Mouse (Mus musculus): Measurements from ENCODE around the gene Trpv6. TPM values are rescaled to one million over a fixed set of nuclear protein-coding genes. Genes with fewer than 3 reads are reported as not detected.

The Trpv6 gene
- polyA plus RNA-seq, 1 experiment = not detected

- no peak for TF ChIP-seq POLR2A (IDR thresholded peaks at IDR 0.05; ENCODE audit: borderline replicate concordance, low read depth, low read length)
- no peak for TF ChIP-seq CTCF (IDR thresholded peaks at IDR 0.05; ENCODE audit: low read depth, low read length)
- Histone ChIP-seq H3K27ac (ENCODE audit: insufficient read depth, low read depth, low read length) (no peak overlapping the region), H3K4me3 (ENCODE audit: insufficient read depth, low read length) (no peak overlapping the region), H3K4me1 (ENCODE audit: control insufficient read depth, insufficient read depth, low read length) (no peaks in the 10 kb centered on the region)
These were observed 5.4 kb downstream of the Trpv6 start for GRCm38 (mm10) chr6:41630791-41631190.

DNA sequence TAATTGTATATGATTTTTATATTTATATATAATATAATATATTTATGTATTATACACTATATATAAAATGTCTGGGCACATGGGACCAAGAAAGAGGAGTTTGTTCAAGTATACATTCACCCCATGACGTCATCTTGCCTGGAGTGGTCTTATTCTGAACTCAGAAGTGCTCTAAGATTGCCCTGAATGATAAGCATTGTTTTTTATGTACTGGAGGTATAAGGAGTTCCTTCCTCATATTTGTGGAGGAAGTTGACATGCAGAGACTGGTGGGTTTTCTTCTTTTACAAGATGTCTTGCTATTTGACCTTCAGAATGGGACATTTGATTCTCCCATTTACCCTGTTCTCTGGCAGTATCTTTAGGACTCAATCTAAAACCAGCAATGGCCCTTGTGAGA, 8.0 kb downstream of the Trpv6 start:
- no peak overlapping the region for H3K27ac ChIP-seq (ENCODE audit: insufficient read depth, low read depth, low read length)
- H3K4me1 ChIP-seq (ENCODE audit: control insufficient read depth, insufficient read depth, low read length) = no peaks in the 10 kb centered on the region
- H3K4me3 ChIP-seq (ENCODE audit: insufficient read depth, low read length) = no peak overlapping the region
- TF ChIP-seq CTCF (IDR thresholded peaks at IDR 0.05; ENCODE audit: low read depth, low read length) (no peak), POLR2A (IDR thresholded peaks at IDR 0.05; ENCODE audit: borderline replicate concordance, low read depth, low read length) (no peak)

GRCm38 (mm10) chr6:41622661-41623060, 13.5 kb downstream of the Trpv6 start:
- Histone ChIP-seq H3K4me3 (ENCODE audit: insufficient read depth, low read length) (no peak overlapping the region), H3K4me1 (ENCODE audit: control insufficient read depth, insufficient read depth, low read length) (no peaks in the 10 kb centered on the region), H3K27ac (ENCODE audit: insufficient read depth, low read depth, low read length) (no peak overlapping the region)
- TF ChIP-seq POLR2A (IDR thresholded peaks at IDR 0.05; ENCODE audit: borderline replicate concordance, low read depth, low read length) = no peak
- no peak for TF ChIP-seq CTCF (IDR thresholded peaks at IDR 0.05; ENCODE audit: low read depth, low read length)

- TF ChIP-seq CTCF (IDR thresholded peaks at IDR 0.05; ENCODE audit: low read depth, low read length) = no peak
- no peak for TF ChIP-seq POLR2A (IDR thresholded peaks at IDR 0.05; ENCODE audit: borderline replicate concordance, low read depth, low read length)
- no peak overlapping the region for H3K4me3 ChIP-seq (ENCODE audit: insufficient read depth, low read length)
- no peak overlapping the region for H3K27ac ChIP-seq (ENCODE audit: insufficient read depth, low read depth, low read length)
- no peaks in the 10 kb centered on the region for H3K4me1 ChIP-seq (ENCODE audit: control insufficient read depth, insufficient read depth, low read length)
These were observed 14.8 kb downstream of the Trpv6 start for GRCm38 (mm10) chr6:41621241-41621990.

GRCm38 (mm10) chr6:41620173-41620798, 15.9 kb downstream of the Trpv6 start:
- Histone ChIP-seq H3K27ac (ENCODE audit: insufficient read depth, low read depth, low read length) (no peak overlapping the region), H3K4me1 (ENCODE audit: control insufficient read depth, insufficient read depth, low read length) (no peaks in the 10 kb centered on the region), H3K4me3 (ENCODE audit: insufficient read depth, low read length) (no peak overlapping the region)
- TF ChIP-seq POLR2A (IDR thresholded peaks at IDR 0.05; ENCODE audit: borderline replicate concordance, low read depth, low read length) (no peak), CTCF (IDR thresholded peaks at IDR 0.05; ENCODE audit: low read depth, low read length) (no peak)

GRCm38 (mm10) chr6:41607637-41608036, 28.6 kb downstream of the Trpv6 start:
- Histone ChIP-seq H3K4me3 (ENCODE audit: insufficient read depth, low read length) (no peak overlapping the region), H3K27ac (ENCODE audit: insufficient read depth, low read depth, low read length) (no peak overlapping the region)

DNA sequence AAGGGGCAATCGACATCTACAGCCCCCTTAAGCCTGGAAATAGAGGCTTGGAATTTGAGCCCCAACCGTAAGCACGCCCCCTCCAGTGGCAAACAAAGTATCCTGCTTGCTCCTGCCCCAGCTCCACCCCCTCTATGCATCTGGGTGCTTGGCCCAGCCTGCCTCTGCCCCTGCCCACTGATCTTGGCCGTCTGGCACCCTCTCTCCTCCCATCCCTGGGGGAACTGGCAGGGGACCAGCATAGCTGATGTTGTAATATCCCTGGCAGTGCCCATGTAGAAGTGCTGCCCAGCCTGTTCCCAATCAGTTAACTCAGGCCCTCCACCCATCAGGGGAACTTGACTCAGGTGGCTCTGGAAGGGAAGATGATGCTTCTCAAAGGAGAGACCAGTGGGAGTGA, 30.0 kb downstream of the Trpv6 start:
- no peak overlapping the region for H3K27ac ChIP-seq (ENCODE audit: insufficient read depth, low read depth, low read length)
- TF ChIP-seq POLR2A (IDR thresholded peaks at IDR 0.05; ENCODE audit: borderline replicate concordance, low read depth, low read length) = no peak
- no peak for TF ChIP-seq CTCF (IDR thresholded peaks at IDR 0.05; ENCODE audit: low read depth, low read length)
- H3K4me1 ChIP-seq (ENCODE audit: control insufficient read depth, insufficient read depth, low read length) = no peaks in the 10 kb centered on the region
- no peak overlapping the region for H3K4me3 ChIP-seq (ENCODE audit: insufficient read depth, low read length)

More at GRCm38 (mm10) chr6:41607637-41608036, 28.6 kb downstream of the Trpv6 start:
- TF ChIP-seq CTCF (IDR thresholded peaks at IDR 0.05; ENCODE audit: low read depth, low read length) (no peak), POLR2A (IDR thresholded peaks at IDR 0.05; ENCODE audit: borderline replicate concordance, low read depth, low read length) (no peak)
- no peaks in the 10 kb centered on the region for H3K4me1 ChIP-seq (ENCODE audit: control insufficient read depth, insufficient read depth, low read length)

DNA sequence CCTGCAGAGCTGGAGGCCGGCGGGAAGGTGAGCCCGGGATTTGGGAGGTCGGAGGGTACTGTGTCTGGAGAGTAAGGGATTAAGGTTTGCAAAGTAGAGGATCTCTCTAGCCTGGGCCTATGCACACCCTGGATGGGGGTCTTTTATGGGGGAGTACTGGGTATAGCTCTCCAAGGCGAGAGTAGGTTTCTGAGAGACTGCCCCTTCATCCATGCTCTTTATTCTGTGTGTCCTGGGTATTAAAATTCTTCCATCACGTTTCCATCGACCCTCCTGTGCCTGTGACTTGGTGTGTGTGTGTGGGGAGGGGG, 30.5 kb downstream of the Trpv6 start:
- Histone ChIP-seq H3K4me1 (ENCODE audit: control insufficient read depth, insufficient read depth, low read length) (no peaks in the 10 kb centered on the region), H3K27ac (ENCODE audit: insufficient read depth, low read depth, low read length) (no peak overlapping the region), H3K4me3 (ENCODE audit: insufficient read depth, low read length) (peak overlapping the region; percentile 59)
- no peak for TF ChIP-seq CTCF (IDR thresholded peaks at IDR 0.05; ENCODE audit: low read depth, low read length)
- TF ChIP-seq POLR2A (IDR thresholded peaks at IDR 0.05; ENCODE audit: borderline replicate concordance, low read depth, low read length) = no peak

- no peak for TF ChIP-seq CTCF (IDR thresholded peaks at IDR 0.05; ENCODE audit: low read depth, low read length)
- TF ChIP-seq POLR2A (IDR thresholded peaks at IDR 0.05; ENCODE audit: borderline replicate concordance, low read depth, low read length) = no peak
- peak within 1 kb of the TSS; percentile 59 for H3K4me3 ChIP-seq (ENCODE audit: insufficient read depth, low read length)
- no peaks in the 10 kb centered on the region for H3K4me1 ChIP-seq (ENCODE audit: control insufficient read depth, insufficient read depth, low read length)
- no peak within 1 kb of the TSS for H3K27ac ChIP-seq (ENCODE audit: insufficient read depth, low read depth, low read length)
These were observed 31.0 kb downstream of the Trpv6 start, which contains the start of gene Ephb6 for GRCm38 (mm10) chr6:41605061-41605793. Ephb6 (plus strand) TSS chr6:41605482.

Measured in bone marrow macrophage, adult 2 months (primary cell).